Mouse (Mus musculus) brown adipose tissue, adult 24 weeks (tissue): Measurements from ENCODE around the gene Cryl1. TPM values are rescaled to one million over a fixed set of nuclear protein-coding genes. Genes with fewer than 3 reads are reported as not detected.

ENCODE experiments used
- H3K27ac ChIP-seq: fragments of 200-500 bp; replicated peaks from 2 replicates; pipeline ENCODE4 v1.5.1; 2012; ENCODE audit warnings: low read depth, mild to moderate bottlenecking, low read length
- H3K4me1 ChIP-seq: fragments of 200-500 bp; 2 replicates; pipeline ENCODE4 v1.6.1; 2012; ENCODE audit warnings: low read length, mixed read lengths; ENCODE audit not compliant: control insufficient read depth, insufficient read depth, insufficient read length
- H3K4me3 ChIP-seq: fragments of 200-500 bp; 2 replicates; pipeline ENCODE4 v1.5.1; 2012; ENCODE audit warnings: low read depth, mild to moderate bottlenecking, low read length, moderate library complexity; ENCODE audit not compliant: insufficient read depth
- polyA plus RNA-seq: library from polyadenylated mRNA; stranded (reverse); fragments of >200 nt; gene quantifications from 2 replicates; pipeline ENCODE4 v1.2.4, GENCODE M21; 2012; ENCODE audit not compliant: missing spikeins, insufficient read depth, insufficient read length

Cryl1 gene
- polyA plus RNA-seq, 1 experiment: 18.1 TPM

- Histone ChIP-seq H3K4me3 (no peak overlapping the region), H3K27ac (no peak overlapping the region), H3K4me1 (no peaks in the 10 kb centered on the region)
Measured at GRCm38 (mm10) chr14:57391621-57392020, 6.7 kb downstream of the Cryl1 start.

- Histone ChIP-seq H3K4me3 (no peak overlapping the region), H3K27ac (no peak overlapping the region; the same call in 1 of the 2 replicates)
Measured at GRCm38 (mm10) chr14:57386758-57387561, 11.4 kb downstream of the Cryl1 start.

DNA sequence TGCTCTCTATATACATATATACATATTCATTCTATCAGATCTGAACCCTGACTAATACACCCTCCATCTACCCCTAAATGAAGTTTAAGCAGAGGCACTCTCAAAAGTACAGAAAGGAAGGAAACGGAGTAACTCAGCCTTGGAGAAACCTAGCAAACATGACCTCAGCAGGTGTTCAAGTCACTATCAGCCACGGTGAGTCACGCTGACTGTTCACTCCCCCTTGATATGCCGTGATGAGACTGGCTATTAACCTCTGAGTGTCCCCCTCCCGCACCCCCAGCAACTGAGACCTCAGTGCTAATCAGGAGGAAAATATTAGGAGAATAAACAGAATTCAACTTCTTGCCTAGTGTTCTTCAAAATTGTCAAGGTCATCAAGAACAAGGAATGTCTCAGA lies 12.7 kb downstream of the Cryl1 start:
- Histone ChIP-seq H3K4me1 (no peaks in the 10 kb centered on the region), H3K4me3 (no peak overlapping the region)

More at GRCm38 (mm10) chr14:57386758-57387561, 11.4 kb downstream of the Cryl1 start:
- no peaks in the 10 kb centered on the region for H3K4me1 ChIP-seq

GRCm38 (mm10) chr14:57377531-57377930 lies 20.8 kb downstream of the Cryl1 start:
- no peak overlapping the region for H3K27ac ChIP-seq
- H3K4me1 ChIP-seq: no peaks in the 10 kb centered on the region
- H3K4me3 ChIP-seq: no peak overlapping the region

More for the DNA sequence above, 12.7 kb downstream of the Cryl1 start:
- H3K27ac ChIP-seq: no peak overlapping the region

- H3K4me1 ChIP-seq: no peaks in the 10 kb centered on the region
- H3K4me3 ChIP-seq: no peak overlapping the region
- no peak overlapping the region for H3K27ac ChIP-seq
Measured at GRCm38 (mm10) chr14:57376956-57377355, 21.4 kb downstream of the Cryl1 start.

GRCm38 (mm10) chr14:57376016-57376415 lies 22.3 kb downstream of the Cryl1 start:
- no peaks in the 10 kb centered on the region for H3K4me1 ChIP-seq
- no peak overlapping the region for H3K27ac ChIP-seq
- no peak overlapping the region for H3K4me3 ChIP-seq

DNA sequence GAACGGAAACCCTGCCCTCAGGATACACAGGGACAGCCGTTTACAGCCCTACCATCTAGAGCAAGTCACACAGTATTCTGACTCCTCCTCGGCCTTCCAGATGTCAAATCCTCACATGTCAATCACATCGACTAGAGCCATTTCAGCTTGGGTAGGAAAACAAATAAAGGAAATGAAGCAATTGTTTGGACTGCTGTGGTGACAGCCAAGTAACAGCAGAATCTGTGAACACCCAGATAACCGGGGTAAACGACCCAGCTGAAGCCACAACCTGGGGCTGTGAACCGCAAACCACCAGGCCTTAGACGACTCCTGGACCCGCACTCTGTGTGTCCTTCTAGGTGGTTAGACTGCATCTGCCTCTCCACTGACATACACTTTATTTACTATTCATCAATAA lies 23.1 kb downstream of the Cryl1 start:
- Histone ChIP-seq H3K27ac (no peak overlapping the region), H3K4me1 (no peaks in the 10 kb centered on the region), H3K4me3 (no peak overlapping the region)

GRCm38 (mm10) chr14:57372348-57373102 lies 25.8 kb downstream of the Cryl1 start:
- Histone ChIP-seq H3K4me3 (no peak overlapping the region), H3K4me1 (no peaks in the 10 kb centered on the region)

DNA sequence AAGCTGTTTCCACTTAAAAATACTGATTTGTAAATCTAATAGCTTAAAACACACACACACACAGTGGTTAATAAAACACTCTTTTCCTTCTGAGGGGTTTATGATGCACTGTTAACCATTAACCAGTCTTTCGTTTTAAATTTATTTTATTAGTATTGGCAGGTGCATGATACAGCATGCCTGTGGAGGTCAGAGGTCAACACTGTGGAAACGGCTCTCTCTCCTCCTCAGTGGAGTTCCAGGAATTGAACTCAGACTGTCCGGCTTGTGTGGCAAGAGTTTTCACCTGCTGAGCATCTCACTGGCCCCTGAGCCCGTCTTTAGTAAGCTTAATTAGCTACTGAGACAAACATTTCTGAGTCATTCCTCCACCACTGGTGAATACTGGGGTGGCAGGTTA lies 31.0 kb downstream of the Cryl1 start:
- no peak overlapping the region for H3K27ac ChIP-seq
- H3K4me1 ChIP-seq: no peaks in the 10 kb centered on the region
- no peak overlapping the region for H3K4me3 ChIP-seq

More at GRCm38 (mm10) chr14:57372348-57373102, 25.8 kb downstream of the Cryl1 start:
- no peak overlapping the region for H3K27ac ChIP-seq

- Histone ChIP-seq H3K4me3 (no peak overlapping the region), H3K4me1 (no peaks in the 10 kb centered on the region), H3K27ac (no peak overlapping the region)
Measured at GRCm38 (mm10) chr14:57366724-57367123, 31.6 kb downstream of the Cryl1 start.

GRCm38 (mm10) chr14:57365341-57365740 lies 33.0 kb downstream of the Cryl1 start:
- H3K4me1 ChIP-seq: no peaks in the 10 kb centered on the region
- H3K4me3 ChIP-seq: no peak overlapping the region
- H3K27ac ChIP-seq: no peak overlapping the region

GRCm38 (mm10) chr14:57363833-57364232 lies 34.5 kb downstream of the Cryl1 start:
- Histone ChIP-seq H3K4me3 (no peak overlapping the region), H3K27ac (no peak overlapping the region), H3K4me1 (no peaks in the 10 kb centered on the region)

DNA sequence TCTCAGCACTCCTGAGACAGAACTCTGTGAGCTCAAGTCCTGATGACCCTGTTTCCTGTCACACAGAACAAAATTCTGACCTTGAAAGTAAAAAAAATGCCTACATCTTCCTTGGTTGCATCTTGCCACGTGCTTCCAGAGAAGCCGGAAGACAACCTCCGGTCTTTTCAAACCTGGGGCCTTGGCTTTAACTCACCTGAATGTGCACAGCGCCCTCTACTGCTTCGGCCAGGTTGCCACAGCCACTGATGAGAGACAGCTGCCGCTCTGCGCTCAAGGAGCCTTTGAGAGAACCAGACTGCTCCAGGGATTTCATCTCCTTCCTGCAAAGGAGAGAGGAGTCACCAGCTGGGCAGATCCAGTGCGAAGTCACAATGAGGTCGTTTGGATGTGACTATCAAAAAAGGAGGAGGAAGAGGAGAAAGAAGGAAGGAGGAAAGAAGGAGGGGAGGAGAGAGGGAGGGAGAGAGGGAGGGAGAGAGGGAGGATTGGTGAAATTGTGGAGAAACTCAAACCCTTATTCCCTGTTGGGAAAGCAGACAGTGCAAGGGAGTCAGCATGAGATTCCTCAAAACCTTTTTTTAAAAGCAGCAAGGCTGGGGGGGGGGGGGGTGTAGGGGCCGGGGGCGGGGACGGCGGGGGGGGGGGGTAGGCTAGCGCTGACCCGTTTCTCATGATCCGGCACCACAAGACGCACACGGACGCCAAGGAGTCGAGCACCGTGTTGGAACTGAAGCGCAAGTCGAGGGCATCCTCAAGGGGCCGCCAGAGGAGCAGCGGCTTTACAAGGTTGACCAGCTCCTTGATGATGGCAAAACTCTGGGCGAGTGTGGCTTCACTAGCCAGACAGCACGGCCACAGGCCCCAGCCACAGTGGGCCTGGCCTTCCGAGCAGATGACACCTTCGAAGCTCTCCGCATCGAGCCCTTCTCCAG lies 35.3 kb downstream of the Cryl1 start:
- no peak overlapping the region for H3K4me3 ChIP-seq
- no peaks in the 10 kb centered on the region for H3K4me1 ChIP-seq
- H3K27ac ChIP-seq: no peak overlapping the region

DNA sequence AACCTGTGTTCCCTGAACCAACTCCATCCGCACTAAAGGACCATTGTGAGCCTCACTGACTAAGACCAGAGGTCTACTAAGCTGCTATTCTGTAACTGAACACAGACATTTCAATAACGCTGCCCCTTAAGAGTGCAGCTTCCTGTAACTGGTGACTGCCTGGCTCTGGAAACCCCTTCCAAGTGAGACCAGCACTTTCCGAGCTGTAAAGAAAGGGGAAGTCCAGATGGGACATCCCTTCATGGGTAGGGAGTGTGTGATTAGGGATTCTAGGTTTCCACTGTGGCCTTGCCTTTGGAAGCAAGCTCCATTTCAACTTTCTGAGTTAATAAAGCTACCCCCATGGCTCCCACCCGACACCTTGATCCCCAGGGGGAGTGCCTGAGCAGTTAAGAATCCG lies 41.3 kb downstream of the Cryl1 start:
- no peak overlapping the region for H3K27ac ChIP-seq
- H3K4me3 ChIP-seq: no peak overlapping the region
- no peaks in the 10 kb centered on the region for H3K4me1 ChIP-seq
